Mouse (Mus musculus) thymus, adult 2 months (tissue): ENCODE results near the gene Sun2. TPM values are rescaled to one million over a fixed set of nuclear protein-coding genes. Genes with fewer than 3 reads are reported as not detected.

ENCODE experiments used
- DNase-seq: peaks from one replicate; pipeline ENCODE4 v3.0.0; 2021
- H3K27ac ChIP-seq: fragments of 200-500 bp; 2 replicates; pipeline ENCODE4 v1.5.1; 2012; ENCODE audit warnings: low read length, control low read depth; ENCODE audit not compliant: control insufficient read depth, insufficient read depth
- H3K27me3 ChIP-seq: fragments of 200-500 bp; 2 replicates; pipeline ENCODE4 v1.6.1; 2012; ENCODE audit warnings: mild to moderate bottlenecking, low read length, moderate library complexity, mixed read lengths; ENCODE audit not compliant: control insufficient read depth, insufficient read depth
- H3K36me3 ChIP-seq: fragments of 200-500 bp; 2 replicates; pipeline ENCODE4 v1.6.1; 2012; ENCODE audit warnings: mild to moderate bottlenecking, low read length, moderate library complexity; ENCODE audit not compliant: control insufficient read depth, insufficient read depth
- H3K4me1 ChIP-seq: fragments of 200-500 bp; replicated peaks from 2 replicates; pipeline ENCODE4 v1.6.1; 2012; ENCODE audit warnings: low read length; ENCODE audit not compliant: control insufficient read depth, insufficient read depth
- H3K4me3 ChIP-seq: fragments of 200-500 bp; 2 replicates; pipeline ENCODE4 v1.5.1; 2012; ENCODE audit warnings: mild to moderate bottlenecking, low read length, control low read depth, moderate library complexity; ENCODE audit not compliant: control insufficient read depth, insufficient read depth
- CTCF ChIP-seq: fragments of 200-500 bp; IDR thresholded peaks from 2 replicates; pipeline ENCODE4 v1.5.1; 2012; ENCODE audit warnings: mild to moderate bottlenecking, control low read depth, low read length, moderate library complexity, borderline replicate concordance; ENCODE audit not compliant: control insufficient read depth, poor library complexity, insufficient read depth; ENCODE audit errors: extremely low read depth
- POLR2A ChIP-seq: fragments of 200-500 bp; IDR thresholded peaks from 2 replicates; pipeline ENCODE4 v1.6.1; 2012; ENCODE audit warnings: mild to moderate bottlenecking, low read length, control low read depth, moderate library complexity; ENCODE audit not compliant: control insufficient read depth, poor library complexity, insufficient read depth; ENCODE audit errors: extremely low read depth
- WGBS: fragments of 180-500 bp; shearing (Covaris S2); methylation state at CpG from one replicate; pipeline ENCODE4 v1.1.7; 2018; 5-methylcytosine and 5-hydroxymethylcytosine counted together
- polyA plus RNA-seq: library from polyadenylated mRNA; depleted of rRNA; stranded (reverse); fragments of >200 nt; gene quantifications from 2 replicates; pipeline ENCODE4 v1.2.3, GENCODE M21; 2012

Gene Sun2
- polyA plus RNA-seq, 1 experiment = 245 TPM

GRCm38 (mm10) chr15:79723439-79723838 lies 18.9 kb downstream of the Sun2 start:
- H3K4me3 ChIP-seq = no peak overlapping the region
- peak; percentile 45 for DNase-seq
- no peak overlapping the region for H3K27ac ChIP-seq
- peak; percentile 65; the same call in 1 of the 2 replicates for TF ChIP-seq CTCF
- no peak for TF ChIP-seq POLR2A
- peaks cover 58% of the 10 kb centered on the region for H3K36me3 ChIP-seq
- H3K27me3 ChIP-seq = no peaks in the 10 kb centered on the region
- H3K4me1 ChIP-seq = peaks cover 2% of the 10 kb centered on the region
- WGBS = 35% methylated on average over 1 of the region's 1 CpGs

GRCm38 (mm10) chr15:79720796-79721195 lies 21.5 kb downstream of the Sun2 start:
- H3K27me3 ChIP-seq = no peaks in the 10 kb centered on the region
- no peak for TF ChIP-seq POLR2A
- TF ChIP-seq CTCF = no peak
- no peak for DNase-seq
- no peaks in the 10 kb centered on the region; the same call in 1 of the 2 replicates for H3K4me1 ChIP-seq
- H3K36me3 ChIP-seq = peaks cover 59% of the 10 kb centered on the region
- no peak overlapping the region for H3K27ac ChIP-seq
- H3K4me3 ChIP-seq = no peak overlapping the region
- WGBS = 78% methylated on average over 4 of the region's 4 CpGs

- DNase-seq = no peak
- Histone ChIP-seq H3K4me3 (no peak overlapping the region), H3K36me3 (peaks cover 59% of the 10 kb centered on the region), H3K4me1 (no peaks in the 10 kb centered on the region; the same call in 1 of the 2 replicates), H3K27me3 (no peaks in the 10 kb centered on the region), H3K27ac (no peak overlapping the region)
- WGBS = 94% methylated on average over 8 of the region's 8 CpGs
- TF ChIP-seq CTCF = no peak
- TF ChIP-seq POLR2A = no peak
These were observed 22.1 kb downstream of the Sun2 start for GRCm38 (mm10) chr15:79720267-79720666.

GRCm38 (mm10) chr15:79716710-79717109 lies 25.6 kb downstream of the Sun2 start:
- Histone ChIP-seq H3K27ac (no peak overlapping the region), H3K36me3 (peaks cover 72% of the 10 kb centered on the region), H3K27me3 (no peaks in the 10 kb centered on the region), H3K4me1 (no peaks in the 10 kb centered on the region), H3K4me3 (no peak overlapping the region)
- TF ChIP-seq CTCF = no peak
- no peak for TF ChIP-seq POLR2A
- WGBS = 98% methylated on average over 6 of the region's 6 CpGs
- no peak for DNase-seq

GRCm38 (mm10) chr15:79715646-79716045 lies 26.7 kb downstream of the Sun2 start:
- H3K4me3 ChIP-seq = no peak overlapping the region
- 97% methylated on average over 7 of the region's 7 CpGs for WGBS
- H3K27me3 ChIP-seq = no peaks in the 10 kb centered on the region
- no peaks in the 10 kb centered on the region for H3K4me1 ChIP-seq
- no peak for DNase-seq
- H3K36me3 ChIP-seq = peaks cover 83% of the 10 kb centered on the region
- TF ChIP-seq POLR2A = no peak
- TF ChIP-seq CTCF = no peak
- no peak overlapping the region for H3K27ac ChIP-seq

GRCm38 (mm10) chr15:79708229-79708822 lies 34.0 kb downstream of the Sun2 start:
- H3K36me3 ChIP-seq = peaks cover 63% of the 10 kb centered on the region
- no peaks in the 10 kb centered on the region for H3K27me3 ChIP-seq
- DNase-seq = peak; percentile 23
- 93% methylated on average over 5 of the region's 5 CpGs for WGBS
- H3K4me3 ChIP-seq = no peak overlapping the region
- no peak for TF ChIP-seq POLR2A
- no peaks in the 10 kb centered on the region for H3K4me1 ChIP-seq
- H3K27ac ChIP-seq = no peak overlapping the region
